Mouse (Mus musculus): ENCODE results near the gene Zgrf1. TPM values are rescaled to one million over a fixed set of nuclear protein-coding genes. Genes with fewer than 3 reads are reported as not detected.

The Zgrf1 gene
- 1.1 TPM in 2 replicates for polyA plus RNA-seq (2015; fragmentation: Nextera tagmentation; extraction: Ambion mirVana)

GRCm38 (mm10) chr3:127552973-127553719, at the start of gene Zgrf1, which contains the start of gene Larp7:
TSS of gene Zgrf1 (plus strand) at chr3:127553489.
TSS of gene Larp7 (minus strand) at chr3:127553349.
- TF ChIP-seq CTCF (IDR thresholded peaks at IDR 0.05; ENCODE audit: low read depth): no peak
- Histone ChIP-seq H3K4me1 (replicated peaks; ENCODE audit: control insufficient read depth, insufficient read depth, low read length) (no peaks in the 10 kb centered on the region), H3K36me3 (ENCODE audit: control insufficient read depth, insufficient read depth) (no peaks in the 10 kb centered on the region), H3K27ac (ENCODE audit: low read depth, low read length) (peak within 1 kb of the TSS; percentile 85), H3K9me3 (ENCODE audit: control insufficient read depth) (no peaks in the 10 kb centered on the region), H3K27me3 (replicated peaks; ENCODE audit: control insufficient read depth, insufficient read depth, low read length) (no peaks in the 10 kb centered on the region), H3K4me2 (replicated peaks; ENCODE audit: low read depth) (peak within 1 kb of the TSS; percentile 75), H3K9ac (ENCODE audit: low read depth, low read length) (peak within 1 kb of the TSS; percentile 59), H3K4me3 (ENCODE audit: low read depth, low read length) (peak within 1 kb of the TSS; percentile 72)
- peak; percentile 100 for ATAC-seq
- WGBS: under 1% methylated on average over 73 of the region's 73 CpGs

- Histone ChIP-seq H3K4me1 (replicated peaks; ENCODE audit: control insufficient read depth, insufficient read depth, low read length) (no peaks in the 10 kb centered on the region), H3K27me3 (replicated peaks; ENCODE audit: control insufficient read depth, insufficient read depth, low read length) (no peaks in the 10 kb centered on the region), H3K36me3 (ENCODE audit: control insufficient read depth, insufficient read depth) (no peaks in the 10 kb centered on the region), H3K4me3 (ENCODE audit: low read depth, low read length) (no peak overlapping the region), H3K4me2 (replicated peaks; ENCODE audit: low read depth) (no peak overlapping the region), H3K9ac (ENCODE audit: low read depth, low read length) (no peak overlapping the region), H3K27ac (ENCODE audit: low read depth, low read length) (no peak overlapping the region), H3K9me3 (ENCODE audit: control insufficient read depth) (no peaks in the 10 kb centered on the region)
- 78% methylated on average over 15 of the region's 15 CpGs for WGBS
- no peak for ATAC-seq
- no peak for TF ChIP-seq CTCF (IDR thresholded peaks at IDR 0.05; ENCODE audit: low read depth)
Observed at GRCm38 (mm10) chr3:127507878-127508783, 45.2 kb upstream of the Zgrf1 start.

- 82% methylated on average over 12 of the region's 12 CpGs for WGBS
- Histone ChIP-seq H3K4me3 (ENCODE audit: low read depth, low read length) (no peak overlapping the region), H3K27ac (ENCODE audit: low read depth, low read length) (no peak overlapping the region), H3K27me3 (replicated peaks; ENCODE audit: control insufficient read depth, insufficient read depth, low read length) (no peaks in the 10 kb centered on the region), H3K9me3 (ENCODE audit: control insufficient read depth) (no peaks in the 10 kb centered on the region), H3K9ac (ENCODE audit: low read depth, low read length) (no peak overlapping the region), H3K4me2 (replicated peaks; ENCODE audit: low read depth) (no peak overlapping the region), H3K36me3 (ENCODE audit: control insufficient read depth, insufficient read depth) (no peaks in the 10 kb centered on the region), H3K4me1 (replicated peaks; ENCODE audit: control insufficient read depth, insufficient read depth, low read length) (no peaks in the 10 kb centered on the region)
- TF ChIP-seq CTCF (IDR thresholded peaks at IDR 0.05; ENCODE audit: low read depth): no peak
- ATAC-seq: no peak
Observed at GRCm38 (mm10) chr3:127511786-127512746, 41.2 kb upstream of the Zgrf1 start.

- no peak for ATAC-seq
- Histone ChIP-seq H3K27ac (ENCODE audit: low read depth, low read length) (no peak overlapping the region), H3K4me1 (replicated peaks; ENCODE audit: control insufficient read depth, insufficient read depth, low read length) (no peaks in the 10 kb centered on the region), H3K9me3 (ENCODE audit: control insufficient read depth) (no peaks in the 10 kb centered on the region), H3K4me2 (replicated peaks; ENCODE audit: low read depth) (no peak overlapping the region), H3K4me3 (ENCODE audit: low read depth, low read length) (no peak overlapping the region), H3K9ac (ENCODE audit: low read depth, low read length) (no peak overlapping the region), H3K36me3 (ENCODE audit: control insufficient read depth, insufficient read depth) (no peaks in the 10 kb centered on the region), H3K27me3 (replicated peaks; ENCODE audit: control insufficient read depth, insufficient read depth, low read length) (no peaks in the 10 kb centered on the region)
- WGBS: 79% methylated on average over 15 of the region's 15 CpGs
- no peak for TF ChIP-seq CTCF (IDR thresholded peaks at IDR 0.05; ENCODE audit: low read depth)
Observed at GRCm38 (mm10) chr3:127512794-127513335, 40.4 kb upstream of the Zgrf1 start.

- ATAC-seq: no peak
- no peak overlapping the region for H3K9ac ChIP-seq (ENCODE audit: low read depth, low read length)
- no peak overlapping the region for H3K27ac ChIP-seq (ENCODE audit: low read depth, low read length)
- no peaks in the 10 kb centered on the region for H3K9me3 ChIP-seq (ENCODE audit: control insufficient read depth)
- WGBS: 73% methylated on average over 2 of the region's 2 CpGs
- no peak overlapping the region for H3K4me2 ChIP-seq (replicated peaks; ENCODE audit: low read depth)
- no peaks in the 10 kb centered on the region for H3K36me3 ChIP-seq (ENCODE audit: control insufficient read depth, insufficient read depth)
- no peaks in the 10 kb centered on the region for H3K27me3 ChIP-seq (replicated peaks; ENCODE audit: control insufficient read depth, insufficient read depth, low read length)
- H3K4me3 ChIP-seq (ENCODE audit: low read depth, low read length): no peak overlapping the region
- no peak for TF ChIP-seq CTCF (IDR thresholded peaks at IDR 0.05; ENCODE audit: low read depth)
- H3K4me1 ChIP-seq (replicated peaks; ENCODE audit: control insufficient read depth, insufficient read depth, low read length): no peaks in the 10 kb centered on the region
Observed at GRCm38 (mm10) chr3:127513699-127514098, 39.6 kb upstream of the Zgrf1 start.

All from intestine, postnatal 0 days (tissue).